Mouse (Mus musculus) hindbrain, embryonic 16.5 days (tissue): ENCODE data around the gene Gm21985. TPM values are rescaled to one million over a fixed set of nuclear protein-coding genes. Genes with fewer than 3 reads are reported as not detected.

Source experiments
- ATAC-seq: fragments of 200-750 bp; cut with Nextera tagmentation; 2 replicates; pipeline ENCODE4 v1.8.0; 2017; ENCODE audit warnings: moderate TSS enrichment, moderate library complexity
- H3K27ac ChIP-seq: fragments of 300-500 bp; sonication (generic); 2 replicates; pipeline ENCODE4 v1.5.1; 2014; ENCODE audit warnings: low read depth, mild to moderate bottlenecking, control low read depth, low read length, moderate library complexity
- H3K27me3 ChIP-seq: fragments of 300-500 bp; sonication (generic); replicated peaks from 2 replicates; pipeline ENCODE4 v1.6.1; 2014; ENCODE audit warnings: low read length; ENCODE audit not compliant: control insufficient read depth, insufficient read depth
- H3K36me3 ChIP-seq: fragments of 300-500 bp; sonication (generic); 2 replicates; pipeline ENCODE4 v1.6.1; 2014; ENCODE audit warnings: mild to moderate bottlenecking, low read length, moderate library complexity, mixed read lengths; ENCODE audit not compliant: control insufficient read depth, insufficient read depth
- H3K4me1 ChIP-seq: fragments of 300-500 bp; sonication (generic); 2 replicates; pipeline ENCODE4 v1.6.1; 2014; ENCODE audit warnings: low read depth, low read length; ENCODE audit not compliant: control insufficient read depth, insufficient read depth
- H3K4me2 ChIP-seq: fragments of 300-500 bp; sonication (generic); 2 replicates; pipeline ENCODE4 v1.6.1; 2014; ENCODE audit warnings: mild to moderate bottlenecking, low read length, control low read depth, moderate library complexity
- H3K4me3 ChIP-seq: fragments of 300-500 bp; sonication (generic); 2 replicates; pipeline ENCODE4 v1.5.1; 2014; ENCODE audit warnings: mild to moderate bottlenecking, low read length, control low read depth, moderate library complexity
- H3K9ac ChIP-seq: fragments of 300-500 bp; sonication (generic); 2 replicates; pipeline ENCODE4 v1.6.1; 2014; ENCODE audit warnings: low read depth, mild to moderate bottlenecking, control low read depth, low read length, moderate library complexity
- H3K9me3 ChIP-seq: fragments of 300-500 bp; sonication (generic); 2 replicates; pipeline ENCODE4 v1.6.1; 2014; ENCODE audit warnings: mild to moderate bottlenecking, low read length, moderate library complexity; ENCODE audit not compliant: control insufficient read depth
- WGBS: fragments of 180-500 bp; shearing (Covaris S2); extraction: QIAGEN DNeasy Blood & Tissue Kit; methylation state at CpG from one replicate; pipeline ENCODE4 v1.1.7; 2014; 5-methylcytosine and 5-hydroxymethylcytosine counted together
- polyA plus RNA-seq: library from polyadenylated mRNA; unstranded; fragments of >200 nt; fragmentation: Nextera tagmentation; extraction: Ambion mirVana; gene quantifications from 2 replicates; pipeline ENCODE4 v1.2.1, GENCODE M21; 2015

Gene Gm21985
- polyA plus RNA-seq, 1 experiment from 2014 or later = not detected

DNA sequence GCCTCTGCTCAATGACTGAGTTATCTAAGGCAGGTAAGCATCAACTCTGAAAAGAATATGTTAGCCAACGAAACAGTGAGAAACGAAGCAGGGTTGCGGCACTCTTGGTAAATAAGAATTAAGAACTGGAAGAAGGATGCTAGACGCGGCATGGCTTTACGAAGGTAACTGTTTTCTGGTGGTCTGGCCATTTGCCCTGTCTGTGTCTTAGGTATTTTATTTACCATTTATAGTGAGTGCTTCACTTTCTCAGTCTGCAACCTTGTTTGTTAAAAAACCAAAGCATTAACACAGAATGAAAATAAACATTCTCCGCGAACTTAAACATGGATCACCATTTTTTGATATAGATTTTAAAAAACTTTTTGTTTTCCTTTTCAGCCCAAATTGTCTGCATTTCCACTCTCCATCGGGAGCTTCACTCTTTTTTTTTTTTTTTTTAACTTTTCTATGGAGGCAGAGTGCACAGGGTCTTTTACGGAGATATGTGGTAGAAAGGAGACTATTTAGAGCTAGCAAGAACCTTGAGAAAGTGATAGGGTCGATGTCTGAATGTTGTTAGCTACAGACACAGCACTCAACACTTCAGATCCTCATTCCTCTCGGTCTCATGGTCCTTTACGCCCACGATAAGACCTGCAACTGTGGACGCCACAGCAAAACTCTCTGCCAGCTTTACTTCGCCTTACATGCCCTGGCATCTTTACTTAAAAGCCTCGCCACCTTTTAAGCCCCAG, 188.2 kb downstream of the Gm21985 start:
- H3K36me3 ChIP-seq = no peaks in the 10 kb centered on the region
- ATAC-seq = peak; percentile 85; the same call in 1 of the 2 replicates
- H3K27ac ChIP-seq = peak overlapping the region; percentile 68; the same call in 1 of the 2 replicates
- H3K9ac ChIP-seq = peak overlapping the region; percentile 82
- WGBS = 33% methylated on average over 17 of the region's 17 CpGs
- no peaks in the 10 kb centered on the region for H3K27me3 ChIP-seq
- peak overlapping the region; percentile 67 for H3K4me2 ChIP-seq
- H3K4me1 ChIP-seq = peaks cover 13% of the 10 kb centered on the region
- H3K4me3 ChIP-seq = peak overlapping the region; percentile 71
- H3K9me3 ChIP-seq = no peaks in the 10 kb centered on the region

DNA sequence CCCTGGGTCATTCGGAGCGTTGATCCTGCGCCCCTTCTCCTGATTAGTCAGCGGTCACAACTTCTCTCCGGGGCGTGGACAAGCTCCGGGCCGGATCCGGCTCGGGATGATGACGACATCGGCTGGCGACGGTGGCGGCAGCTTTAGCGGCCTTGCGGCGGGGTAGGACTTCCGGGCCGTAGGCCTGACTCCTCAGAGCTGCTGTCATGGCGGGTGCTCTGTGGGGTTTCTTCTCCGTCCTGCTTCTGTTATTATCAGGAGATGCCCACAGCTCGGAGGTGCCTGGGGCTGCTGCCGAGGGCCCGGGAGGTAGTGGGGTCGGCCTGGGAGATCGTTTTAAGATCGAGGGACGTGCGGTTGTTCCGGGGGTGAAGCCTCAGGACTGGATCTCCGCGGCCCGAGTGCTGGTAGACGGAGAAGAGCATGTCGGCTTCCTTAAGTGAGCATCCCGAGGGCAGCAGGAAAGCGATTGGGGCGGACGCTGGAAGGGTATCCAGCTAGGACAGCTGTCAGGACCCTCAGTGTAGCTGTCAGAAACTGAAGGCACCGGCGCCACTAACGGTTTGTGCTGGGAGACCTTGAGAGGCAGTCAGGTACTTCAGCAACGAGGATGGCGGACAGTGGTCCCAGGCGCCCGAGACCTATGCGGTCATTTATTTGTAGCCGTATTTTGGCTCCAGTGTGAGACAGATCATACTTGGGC, 188.9 kb downstream of the Gm21985 start, which contains the start of gene Emc7:
Gene Emc7 (plus strand): TSS at position 136 of the 703 bp plus-strand sequence.
- Histone ChIP-seq H3K27ac (peak within 1 kb of the TSS; percentile 74), H3K4me3 (peak within 1 kb of the TSS; percentile 71), H3K9me3 (no peaks in the 10 kb centered on the region), H3K9ac (peak within 1 kb of the TSS; percentile 82), H3K27me3 (no peaks in the 10 kb centered on the region), H3K4me1 (peaks cover 13% of the 10 kb centered on the region), H3K4me2 (peak within 1 kb of the TSS; percentile 92), H3K36me3 (peaks cover under 1% of the 10 kb centered on the region; the same call in 1 of the 2 replicates)
- peak; percentile 99 for ATAC-seq
- under 1% methylated on average over 49 of the region's 49 CpGs for WGBS

Other genes starting within 250 kb of the Gm21985 start
- not detected in 2 replicates for gene Olfr1311, start 241.9 kb upstream of the Gm21985 start, polyA plus RNA-seq
- not detected in 2 replicates for gene Olfr1312, start 216.1 kb upstream of the Gm21985 start, polyA plus RNA-seq
- not detected in 2 replicates for gene Olfr1313, start 188.5 kb upstream of the Gm21985 start, polyA plus RNA-seq
- gene Olfr1314, start 169.5 kb upstream of the Gm21985 start, polyA plus RNA-seq = not detected in 2 replicates
- not detected in 2 replicates for gene Olfr1315-ps1, start 150.9 kb upstream of the Gm21985 start, polyA plus RNA-seq
- not detected in 2 replicates for gene Olfr1316, start 131.3 kb upstream of the Gm21985 start, polyA plus RNA-seq
- gene Olfr1317, start 126.0 kb upstream of the Gm21985 start, polyA plus RNA-seq = not detected in 2 replicates
- gene Olfr1318, start 112.1 kb upstream of the Gm21985 start, polyA plus RNA-seq = 0.04 and 0.10 TPM in 2 replicates
- 28.5 and 32.4 TPM in 2 replicates for gene Lpcat4, start 26.8 kb upstream of the Gm21985 start, polyA plus RNA-seq
- gene Nutm1, start 7.0 kb upstream of the Gm21985 start, polyA plus RNA-seq = 0.04 TPM in 1 of 2 replicates, not detected in the other
- gene Nop10, start 4.4 kb upstream of the Gm21985 start, polyA plus RNA-seq = 165 and 189 TPM in 2 replicates
- 14.7 and 17.5 TPM in 2 replicates for gene Slc12a6, start 489 bp upstream of the Gm21985 start, polyA plus RNA-seq
- 210 and 240 TPM in 2 replicates for gene Emc4, start 101.7 kb downstream of the Gm21985 start, polyA plus RNA-seq
- gene Katnbl1, start 112.9 kb downstream of the Gm21985 start, polyA plus RNA-seq = 29.7 and 31.1 TPM in 2 replicates
- gene Emc7, start 188.7 kb downstream of the Gm21985 start, polyA plus RNA-seq = 25.1 and 26.4 TPM in 2 replicates
- gene Chrm5, start 214.5 kb downstream of the Gm21985 start, polyA plus RNA-seq = 0.89 and 1.2 TPM in 2 replicates
- 2.2 and 4.2 TPM in 2 replicates for gene Aven, start 226.7 kb downstream of the Gm21985 start, polyA plus RNA-seq